Mouse (Mus musculus): ENCODE measurements around the gene Zfp820.
"Not testable (repeated sequence)": the region's sequence is repeated elsewhere in the genome, so short reads cannot be mapped to it uniquely, and the experiment has no call there.

Zfp820 gene

GRCm38 (mm10) chr17:21845545-21846321 is at the start of gene Zfp820:
Zfp820 (minus strand) TSS chr17:21845772.
- peak; percentile 37 to 47 for DNase-seq

DNA sequence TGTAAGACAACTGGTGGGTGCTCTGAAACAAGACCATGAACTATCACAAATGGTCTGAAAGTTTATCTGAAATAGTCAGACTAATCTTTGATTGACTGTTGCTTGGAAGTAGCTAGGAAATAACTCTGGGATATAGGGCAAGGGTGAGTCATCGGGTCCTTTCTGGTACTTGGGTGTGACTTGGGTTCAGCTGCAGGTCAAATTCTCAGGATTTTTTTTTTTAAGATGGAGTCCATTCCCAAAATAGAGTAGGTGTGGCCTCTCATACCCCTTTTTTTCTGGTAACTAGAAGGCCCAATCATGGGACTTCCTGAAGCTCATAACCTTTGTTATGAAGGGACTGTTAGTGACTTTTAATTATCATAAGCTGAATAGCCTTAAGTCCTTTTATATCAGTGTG is 25.7 kb upstream of the Zfp820 start:
- no peak for DNase-seq

DNA sequence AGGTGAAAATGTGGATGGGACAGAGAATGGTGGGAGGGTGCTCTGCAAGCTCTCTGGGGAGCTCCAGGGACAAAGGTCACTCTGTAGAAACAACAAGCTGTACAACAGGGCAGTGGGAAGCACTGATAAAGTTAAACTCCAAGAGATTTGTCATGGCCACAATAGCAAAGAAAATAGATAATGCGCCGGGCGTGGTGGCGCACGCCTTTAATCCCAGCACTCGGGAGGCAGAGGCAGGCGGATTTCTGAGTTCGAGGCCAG is 680 bp upstream of the Zfp820 start:
- not testable (repeated sequence) for DNase-seq

- no peak for DNase-seq
These were observed 7.1 kb downstream of the Zfp820 start for GRCm38 (mm10) chr17:21838510-21838909.

DNA sequence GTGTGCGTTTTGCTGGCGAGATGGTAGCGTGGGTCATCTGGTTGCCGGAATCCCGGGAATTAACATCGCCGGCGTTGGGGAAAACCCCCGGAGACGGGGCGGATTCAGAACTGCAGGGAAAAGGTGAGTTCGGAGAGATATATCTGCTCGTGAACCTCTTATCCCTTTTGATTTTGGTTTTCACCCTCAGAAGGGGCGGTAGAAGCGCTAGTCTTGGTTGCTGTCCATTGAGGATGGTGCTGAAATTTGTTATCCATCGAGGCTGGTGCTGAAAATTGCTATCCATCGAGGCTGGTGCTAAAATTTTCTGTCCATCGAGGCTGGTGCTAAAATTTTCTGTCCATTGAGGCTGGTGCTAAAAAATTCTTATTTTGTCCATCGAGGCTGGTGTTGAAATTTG is 44.2 kb downstream of the Zfp820 start:
- DNase-seq, result not testable (repeated sequence)

- DNase-seq, result no peak
These were observed 53.3 kb downstream of the Zfp820 start for GRCm38 (mm10) chr17:21792256-21792655.

DNA sequence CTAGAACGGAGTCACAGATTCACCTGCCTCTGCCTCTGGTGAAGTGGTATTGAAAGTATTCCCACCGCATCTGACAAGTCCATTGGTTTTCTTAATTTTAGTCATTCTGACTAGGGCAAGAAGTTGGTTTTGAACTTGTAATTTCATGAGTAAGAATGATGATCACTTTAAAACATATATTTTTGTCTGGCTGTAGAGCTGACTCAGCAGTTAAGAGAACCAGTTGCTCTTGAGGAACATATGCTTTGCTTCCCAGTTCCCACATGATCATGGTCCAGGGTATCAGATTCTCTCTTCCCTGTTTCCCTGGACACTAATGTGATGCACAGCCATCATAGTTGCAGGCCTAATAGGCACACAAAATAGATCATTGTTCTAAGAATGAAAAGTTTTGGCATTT is 75.2 kb downstream of the Zfp820 start:
- no peak for DNase-seq
